Mouse (Mus musculus) left cerebral cortex, postnatal 14 days (tissue): ENCODE results near the gene D630045J12Rik. TPM values are rescaled to one million over a fixed set of nuclear protein-coding genes. Genes with fewer than 3 reads are reported as not detected.

Experiments
- DNase-seq, 2 experiments: peaks; one replicate each; pipeline ENCODE4 v3.0.0; 2021 to 2022; ENCODE audit warnings: low spot score in 2 of 2, mixed read lengths in 1 of 2
- intact Hi-C: fragments of 180-260 bp; cut with DNase I; formaldehyde crosslinking; loops from one replicate; pipeline ENCODE4 v1.15.1; 2025
- total RNA-seq, 2 experiments: library from RNA; stranded (reverse); gene quantifications; 2 replicates each; pipeline ENCODE4 v1.2.3; 2021

The D630045J12Rik gene
- total RNA-seq, 2 experiments from 2014 or later: 35.3 to 39.1 TPM

DNA sequence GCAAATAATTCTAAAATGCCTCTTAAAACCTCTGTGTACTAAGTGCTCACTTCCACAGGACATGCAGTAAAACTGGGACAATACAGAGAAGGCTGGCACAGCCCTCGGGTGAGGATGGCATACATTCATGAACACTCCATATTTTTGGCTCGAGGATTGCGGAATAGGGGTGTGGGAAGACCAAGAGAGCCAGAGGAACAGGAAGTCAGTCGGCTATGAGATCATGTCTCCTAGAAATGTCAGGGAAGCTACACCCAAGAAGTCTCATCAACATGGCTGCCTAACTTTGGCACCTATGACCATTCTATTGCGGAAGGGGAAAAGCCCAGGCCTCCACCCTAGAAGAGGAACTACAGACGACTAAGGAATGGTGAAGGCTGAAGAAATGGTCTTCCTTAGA is 135.5 kb downstream of the D630045J12Rik start:
- DNase-seq: no peak
- intact Hi-C loops: no loop called here

- intact Hi-C loops: no loop called here
- DNase-seq: peak; percentile 25 to 31
These were observed 137.6 kb downstream of the D630045J12Rik start for GRCm38 (mm10) chr6:38116107-38116770.

GRCm38 (mm10) chr6:38110859-38111258 is 142.9 kb downstream of the D630045J12Rik start:
- DNase-seq: no peak
- intact Hi-C loops: no loop called here

DNA sequence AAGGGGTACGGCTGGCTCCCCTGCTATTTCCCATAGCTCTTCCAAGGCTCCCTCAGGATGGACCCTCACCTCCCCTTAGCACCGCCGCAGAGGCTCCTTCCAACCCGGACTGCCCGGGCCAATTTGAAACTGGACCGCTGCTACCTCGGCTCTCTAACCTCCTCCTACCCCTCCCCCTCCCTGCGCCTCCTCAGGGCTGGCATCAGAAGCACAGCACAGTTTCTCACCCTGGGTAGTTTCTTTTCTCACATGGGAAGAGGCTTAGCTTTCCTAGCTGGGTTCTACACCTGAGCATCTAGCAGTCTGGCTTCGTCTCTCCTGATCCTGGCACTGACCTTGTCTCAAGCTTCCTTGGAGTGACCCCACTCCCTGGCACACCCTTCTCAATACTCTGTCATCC is 143.9 kb downstream of the D630045J12Rik start:
- no peak for DNase-seq
- intact Hi-C loops: no loop called here

- intact Hi-C loops: no loop called here
- DNase-seq: no peak
These were observed 144.5 kb downstream of the D630045J12Rik start, which contains the start of gene Tmem213 for GRCm38 (mm10) chr6:38109160-38109795. Tmem213 (plus strand) TSS chr6:38109255.

DNA sequence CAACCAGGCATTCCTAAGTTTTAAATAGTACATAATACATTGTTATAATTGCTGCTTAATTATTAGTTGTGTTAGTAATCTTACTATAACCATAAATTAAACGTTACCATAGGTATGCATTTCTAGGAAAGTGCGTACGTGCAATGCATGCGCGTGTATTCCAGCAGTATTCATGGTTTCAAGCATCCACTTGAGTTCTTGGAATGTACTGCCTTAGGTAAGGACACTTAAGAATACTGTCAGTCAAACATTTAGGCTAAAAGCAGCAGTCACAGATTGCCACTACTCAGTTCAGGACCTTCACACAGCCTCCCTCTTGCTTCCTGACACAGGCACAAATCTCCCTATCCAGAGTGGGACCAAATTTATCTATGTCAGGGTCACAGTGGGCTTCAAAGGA is 145.4 kb downstream of the D630045J12Rik start:
- intact Hi-C loops: no loop called here

GRCm38 (mm10) chr6:38105924-38106323 is 147.9 kb downstream of the D630045J12Rik start:
- intact Hi-C loops: no loop called here
- no peak for DNase-seq

More for the DNA sequence above, 145.4 kb downstream of the D630045J12Rik start:
- DNase-seq: no peak

DNA sequence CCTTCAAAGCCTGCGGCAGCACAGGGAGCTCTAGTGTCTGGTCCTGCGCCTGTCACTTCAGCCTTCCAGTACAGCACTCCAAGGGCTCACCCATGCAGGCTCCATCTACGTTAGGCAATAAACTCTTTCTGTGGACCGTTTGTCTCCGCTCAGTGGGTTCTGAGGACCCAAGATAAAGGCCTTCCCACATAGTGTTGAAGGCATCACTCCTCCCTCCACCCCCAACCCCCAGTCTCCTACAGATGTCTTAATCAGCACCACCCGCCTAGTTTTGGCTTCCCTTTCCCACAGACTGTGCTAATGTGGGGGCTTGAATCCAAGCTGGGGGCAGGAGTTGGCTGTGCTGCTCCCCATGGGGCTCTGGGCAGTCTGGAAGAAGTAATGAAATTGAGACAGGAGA is 150.0 kb downstream of the D630045J12Rik start:
- no peak for DNase-seq
- intact Hi-C loops: no loop called here

DNA sequence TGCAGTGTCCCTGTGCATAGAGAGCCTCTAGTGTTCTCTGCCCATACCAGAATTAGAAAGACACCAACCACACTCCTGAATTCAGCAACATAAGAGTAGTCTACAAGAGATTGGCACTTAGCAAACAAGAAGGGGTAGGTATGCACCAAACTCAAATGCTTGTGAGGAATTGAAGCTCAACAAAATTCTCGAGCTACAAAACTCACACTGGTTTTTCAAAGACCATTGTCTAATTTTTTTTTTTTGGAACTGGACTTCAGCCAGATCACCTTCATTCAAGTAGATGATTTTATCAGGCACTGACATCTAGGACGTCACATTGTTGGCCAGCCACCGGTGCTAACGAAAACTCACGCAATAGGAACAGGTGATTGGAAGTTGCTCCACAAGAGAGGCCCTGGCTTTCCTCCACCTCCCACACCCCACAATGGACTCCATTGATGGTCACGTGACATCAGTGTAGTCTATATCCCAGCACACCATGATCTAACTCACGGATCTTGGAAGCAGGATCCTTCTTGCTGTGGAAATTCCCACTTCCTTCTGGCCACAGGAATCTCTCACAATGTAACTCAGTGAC is 151.5 kb downstream of the D630045J12Rik start:
- intact Hi-C loops: no loop called here

GRCm38 (mm10) chr6:38096961-38097370 is 156.8 kb downstream of the D630045J12Rik start:
- intact Hi-C loops: no loop called here
- no peak for DNase-seq

More for the DNA sequence above, 151.5 kb downstream of the D630045J12Rik start:
- DNase-seq: no peak

- intact Hi-C loops: no loop called here
These were observed 159.1 kb downstream of the D630045J12Rik start for GRCm38 (mm10) chr6:38094701-38095100.

GRCm38 (mm10) chr6:38092539-38092938 is 161.3 kb downstream of the D630045J12Rik start:
- intact Hi-C loops: no loop called here
- no peak for DNase-seq

More at GRCm38 (mm10) chr6:38094701-38095100, 159.1 kb downstream of the D630045J12Rik start:
- DNase-seq: no peak

- intact Hi-C loops: no loop called here
- no peak for DNase-seq
These were observed 166.4 kb downstream of the D630045J12Rik start for GRCm38 (mm10) chr6:38087242-38088026.

DNA sequence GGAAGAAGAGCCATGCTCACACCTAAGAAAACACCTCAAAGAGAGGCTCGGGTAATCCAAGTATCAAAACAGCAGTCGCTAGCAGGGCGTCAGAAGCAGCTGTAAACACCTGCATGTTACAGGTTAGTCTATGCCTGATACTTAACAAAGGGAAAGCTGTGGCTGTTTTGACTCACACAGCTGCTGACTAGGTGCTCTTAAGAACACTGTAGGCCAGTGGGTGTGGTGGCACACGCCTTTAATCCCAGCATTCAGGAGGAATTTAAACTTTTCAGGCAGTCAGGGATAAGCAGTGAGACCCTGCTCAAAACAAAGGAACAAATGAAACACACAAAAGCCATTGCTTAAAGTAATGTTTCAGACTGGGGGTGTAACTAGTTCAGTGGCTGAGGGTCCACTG is 170.6 kb downstream of the D630045J12Rik start:
- no peak for DNase-seq
- intact Hi-C loops: no loop called here

GRCm38 (mm10) chr6:38081727-38082341 is 172.0 kb downstream of the D630045J12Rik start:
- intact Hi-C loops: no loop called here

DNA sequence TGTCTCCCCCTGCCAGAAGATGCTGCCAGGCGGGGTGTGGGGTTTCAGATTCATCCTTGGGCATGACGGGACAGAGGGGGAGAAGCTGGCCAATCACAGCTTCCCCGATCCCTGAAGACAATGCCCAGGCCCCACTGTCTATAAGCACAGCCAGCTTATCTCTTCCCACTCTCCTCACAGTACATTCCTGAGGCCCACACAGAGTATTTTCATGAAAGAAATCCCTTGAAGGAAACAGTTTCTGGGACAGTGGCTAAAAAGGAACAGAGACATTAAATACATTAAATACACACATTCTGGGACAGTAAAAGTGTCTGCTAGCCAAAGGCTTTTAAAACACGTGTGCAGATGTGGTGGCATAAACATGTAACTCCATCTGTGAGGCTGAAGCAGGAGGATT is 173.4 kb downstream of the D630045J12Rik start:
- intact Hi-C loops: no loop called here
- DNase-seq: peak; percentile 6 to 41

More at GRCm38 (mm10) chr6:38081727-38082341, 172.0 kb downstream of the D630045J12Rik start:
- no peak for DNase-seq

DNA sequence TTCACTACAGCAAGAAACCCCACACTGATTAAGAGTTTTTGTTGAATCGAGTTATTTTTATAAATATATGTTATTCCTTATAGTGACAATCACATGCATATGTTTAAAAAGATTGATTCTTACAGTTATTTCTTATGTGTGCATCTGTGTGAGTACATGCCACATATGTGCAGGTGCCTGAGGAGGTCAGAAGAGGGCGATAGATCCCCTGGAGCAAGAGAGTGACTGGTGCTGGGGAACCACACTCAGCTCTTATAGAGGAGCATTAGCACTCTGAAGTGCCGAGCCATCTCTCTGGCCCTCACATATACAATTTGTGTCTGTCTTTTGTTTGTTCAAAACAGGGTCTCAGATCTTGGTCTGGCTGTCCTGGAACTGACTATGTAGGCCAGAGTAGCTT is 180.2 kb downstream of the D630045J12Rik start:
- intact Hi-C loops: no loop called here
- DNase-seq: no peak
